Mouse (Mus musculus) testis, adult 2 months (tissue): ENCODE results near the gene Ercc6l2.

Experiments used
- CTCF ChIP-seq: fragments of 200-500 bp; IDR thresholded peaks from 2 replicates; pipeline ENCODE4 v1.5.1; 2012; ENCODE audit warnings: low read depth, mild to moderate bottlenecking, inconsistent platforms, low read length, moderate library complexity; ENCODE audit not compliant: control insufficient read depth, insufficient read depth, insufficient replicate concordance
- POLR2A ChIP-seq: fragments of 200-500 bp; IDR thresholded peaks from 2 replicates; pipeline ENCODE4 v1.6.1; 2012; ENCODE audit warnings: low read depth, mild to moderate bottlenecking, inconsistent platforms, low read length, moderate library complexity; ENCODE audit not compliant: control insufficient read depth

DNA sequence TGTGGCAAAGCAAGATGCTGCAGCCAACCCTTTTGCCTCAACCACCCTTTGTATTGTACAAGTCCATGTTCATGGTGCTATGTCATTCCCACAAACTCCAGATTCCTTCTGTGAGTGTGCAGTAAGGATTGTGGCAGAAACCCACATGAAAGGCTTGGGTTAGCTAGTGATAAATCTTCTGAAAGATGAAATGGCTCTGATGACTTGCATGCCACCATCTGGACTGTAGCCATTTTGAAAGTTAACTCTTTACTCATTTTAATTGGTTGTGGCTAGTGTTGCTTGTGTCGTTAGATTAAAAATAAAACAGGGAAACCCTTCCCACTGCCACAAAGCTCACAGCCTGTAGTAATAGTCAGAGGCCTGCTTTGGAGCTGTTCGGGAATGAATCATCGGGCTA is 44.0 kb upstream of the Ercc6l2 start:
- TF ChIP-seq CTCF (no peak), POLR2A (no peak)
